Mouse (Mus musculus) bone marrow, adult 2 months (tissue): Measurements from ENCODE around the gene Itgb5. TPM values are rescaled to one million over a fixed set of nuclear protein-coding genes. Genes with fewer than 3 reads are reported as not detected.
A peak's percentile ranks its signal among the peaks of the same experiment; 100 is the strongest.

Experiments used
- H3K27ac ChIP-seq: fragments of 200-500 bp; 2 replicates; pipeline ENCODE4 v1.5.1; 2012; ENCODE audit warnings: low read depth, mild to moderate bottlenecking, control low read depth, inconsistent platforms, low read length; ENCODE audit not compliant: control insufficient read depth, poor library complexity, insufficient read depth
- H3K4me1 ChIP-seq: fragments of 200-500 bp; 2 replicates; pipeline ENCODE4 v1.6.1; 2011; ENCODE audit warnings: low read length; ENCODE audit not compliant: control insufficient read depth, insufficient read depth
- H3K4me3 ChIP-seq: fragments of 200-500 bp; replicated peaks from 2 replicates; pipeline ENCODE3; 2011; ENCODE audit warnings: mild to moderate bottlenecking, low read depth, low read length, control low read depth; ENCODE audit not compliant: control insufficient read depth
- CTCF ChIP-seq: fragments of 200-500 bp; IDR thresholded peaks from 2 replicates; pipeline ENCODE4 v1.5.1; 2011; ENCODE audit warnings: low read length, control low read depth; ENCODE audit not compliant: control insufficient read depth, insufficient read depth
- POLR2A ChIP-seq: fragments of 200-500 bp; IDR thresholded peaks from 2 replicates; pipeline ENCODE4 v1.6.1; 2011; ENCODE audit warnings: low read depth, mild to moderate bottlenecking, control low read depth, low read length, borderline replicate concordance; ENCODE audit not compliant: control insufficient read depth
- WGBS: fragments of 180-500 bp; shearing (Covaris S2); methylation state at CpG from one replicate; pipeline ENCODE4 v1.1.7; 2018; 5-methylcytosine and 5-hydroxymethylcytosine counted together
- polyA plus RNA-seq: library from polyadenylated mRNA; stranded (reverse); fragments of >200 nt; gene quantifications from 2 replicates; pipeline ENCODE4 v1.2.4, GENCODE M21; 2011; ENCODE audit warnings: low replicate concordance; ENCODE audit not compliant: missing spikeins, insufficient read depth, insufficient read length

Itgb5 gene
- polyA plus RNA-seq, 1 experiment = 31.1 TPM

GRCm38 (mm10) chr16:33795106-33795505 is 34.4 kb upstream of the Itgb5 start:
- H3K27ac ChIP-seq = no peak overlapping the region
- H3K4me1 ChIP-seq = peaks cover 5% of the 10 kb centered on the region
- WGBS = 8% methylated on average over 4 of the region's 4 CpGs
- TF ChIP-seq POLR2A (no peak), CTCF (no peak)
- no peak overlapping the region for H3K4me3 ChIP-seq

DNA sequence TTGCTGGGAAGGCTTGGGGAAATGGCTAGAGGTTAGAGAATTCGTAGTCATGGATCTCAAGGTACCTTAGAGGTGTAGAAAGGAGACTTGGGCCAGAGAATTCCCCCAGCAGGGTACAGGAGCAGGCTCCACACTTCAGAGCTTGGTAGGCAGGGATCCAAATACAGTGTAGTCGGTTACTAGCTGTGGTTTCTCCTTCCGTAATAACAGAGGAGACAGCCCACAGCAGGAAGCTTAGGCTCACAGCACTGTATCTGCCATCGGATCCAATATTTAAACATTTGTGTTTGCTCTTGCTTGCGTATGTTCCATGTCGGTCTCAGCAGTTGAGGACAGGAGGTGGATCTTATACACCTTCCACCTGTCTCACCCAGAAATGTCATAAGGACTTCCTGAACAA is 33.6 kb upstream of the Itgb5 start:
- H3K4me1 ChIP-seq = peaks cover 5% of the 10 kb centered on the region
- no peak overlapping the region for H3K4me3 ChIP-seq
- WGBS = 11% methylated on average over 6 of the region's 6 CpGs
- TF ChIP-seq POLR2A = no peak
- no peak for TF ChIP-seq CTCF
- peak overlapping the region; percentile 7; the same call in 1 of the 2 replicates for H3K27ac ChIP-seq

DNA sequence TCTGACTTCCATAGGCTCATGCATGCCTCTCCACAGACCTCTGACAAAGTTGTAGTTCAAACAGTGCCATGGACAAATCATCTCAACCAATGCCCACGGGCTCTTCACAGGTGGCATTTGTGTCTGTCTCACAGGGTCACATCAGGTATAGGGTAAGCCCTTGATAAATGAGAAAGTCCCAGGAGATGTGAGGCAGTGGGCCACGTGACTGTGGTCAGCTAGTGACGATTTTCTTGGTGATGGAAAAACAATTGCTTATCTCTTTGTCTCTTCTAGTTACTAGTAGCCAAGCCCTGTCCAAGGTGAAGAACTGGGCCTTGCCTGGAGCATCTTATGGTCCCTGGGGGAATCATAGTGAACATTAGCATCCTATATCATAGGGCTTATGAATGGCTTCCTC is 32.7 kb upstream of the Itgb5 start:
- no peak overlapping the region for H3K27ac ChIP-seq
- TF ChIP-seq CTCF = no peak
- TF ChIP-seq POLR2A = no peak
- 22% methylated on average over 3 of the region's 3 CpGs for WGBS
- no peak overlapping the region for H3K4me3 ChIP-seq
- H3K4me1 ChIP-seq = peaks cover 5% of the 10 kb centered on the region

GRCm38 (mm10) chr16:33797860-33798259 is 31.6 kb upstream of the Itgb5 start:
- 20% methylated on average over 5 of the region's 5 CpGs for WGBS
- Histone ChIP-seq H3K27ac (no peak overlapping the region), H3K4me3 (no peak overlapping the region), H3K4me1 (peaks cover 3% of the 10 kb centered on the region)
- TF ChIP-seq POLR2A = no peak
- TF ChIP-seq CTCF = peak; percentile 36

- WGBS = 65% methylated on average over 3 of the region's 3 CpGs
- H3K4me1 ChIP-seq = no peaks in the 10 kb centered on the region
Observed at GRCm38 (mm10) chr16:33810002-33810401, 19.5 kb upstream of the Itgb5 start.

DNA sequence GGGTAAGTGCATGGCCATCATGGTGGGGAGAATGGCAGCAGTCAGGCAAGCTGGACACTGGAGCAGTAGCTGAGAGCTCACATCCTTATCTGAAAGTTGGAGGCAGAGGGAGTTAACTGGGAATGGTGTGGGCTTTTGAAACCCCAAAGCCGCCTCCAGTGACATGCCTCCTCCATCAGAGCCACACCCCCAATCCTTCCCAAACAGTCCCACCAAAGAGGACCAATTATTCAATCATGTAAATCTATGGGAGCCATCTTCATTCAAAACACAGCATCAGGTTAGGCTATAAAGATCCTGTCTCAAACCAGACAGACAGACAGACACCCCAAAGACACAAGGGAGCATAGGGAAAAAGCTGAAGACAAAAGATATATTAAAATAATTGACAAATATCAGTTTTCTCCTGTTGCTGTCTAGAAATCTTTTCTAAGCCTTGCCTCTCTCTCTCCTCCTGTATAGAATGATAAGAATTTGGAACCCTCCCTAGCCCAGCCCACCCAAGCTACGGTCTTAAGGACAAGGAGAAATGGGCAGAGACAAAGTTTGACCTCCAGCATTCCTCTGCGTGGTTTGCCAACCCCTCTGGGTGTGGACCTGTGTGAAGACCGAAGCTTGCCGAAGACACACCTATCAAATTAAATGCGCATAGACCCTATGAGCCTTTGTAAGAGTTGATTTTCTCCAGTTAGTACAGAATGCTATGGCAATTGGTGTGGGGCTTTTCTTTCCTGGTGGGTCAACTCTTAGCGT is 10.9 kb upstream of the Itgb5 start:
- TF ChIP-seq POLR2A (no peak), CTCF (no peak)
- H3K4me1 ChIP-seq = no peaks in the 10 kb centered on the region
- 82% methylated on average over 7 of the region's 7 CpGs for WGBS

More at GRCm38 (mm10) chr16:33810002-33810401, 19.5 kb upstream of the Itgb5 start:
- TF ChIP-seq CTCF (peak; percentile 53), POLR2A (no peak)
- no peak overlapping the region for H3K27ac ChIP-seq
- H3K4me3 ChIP-seq = no peak overlapping the region

DNA sequence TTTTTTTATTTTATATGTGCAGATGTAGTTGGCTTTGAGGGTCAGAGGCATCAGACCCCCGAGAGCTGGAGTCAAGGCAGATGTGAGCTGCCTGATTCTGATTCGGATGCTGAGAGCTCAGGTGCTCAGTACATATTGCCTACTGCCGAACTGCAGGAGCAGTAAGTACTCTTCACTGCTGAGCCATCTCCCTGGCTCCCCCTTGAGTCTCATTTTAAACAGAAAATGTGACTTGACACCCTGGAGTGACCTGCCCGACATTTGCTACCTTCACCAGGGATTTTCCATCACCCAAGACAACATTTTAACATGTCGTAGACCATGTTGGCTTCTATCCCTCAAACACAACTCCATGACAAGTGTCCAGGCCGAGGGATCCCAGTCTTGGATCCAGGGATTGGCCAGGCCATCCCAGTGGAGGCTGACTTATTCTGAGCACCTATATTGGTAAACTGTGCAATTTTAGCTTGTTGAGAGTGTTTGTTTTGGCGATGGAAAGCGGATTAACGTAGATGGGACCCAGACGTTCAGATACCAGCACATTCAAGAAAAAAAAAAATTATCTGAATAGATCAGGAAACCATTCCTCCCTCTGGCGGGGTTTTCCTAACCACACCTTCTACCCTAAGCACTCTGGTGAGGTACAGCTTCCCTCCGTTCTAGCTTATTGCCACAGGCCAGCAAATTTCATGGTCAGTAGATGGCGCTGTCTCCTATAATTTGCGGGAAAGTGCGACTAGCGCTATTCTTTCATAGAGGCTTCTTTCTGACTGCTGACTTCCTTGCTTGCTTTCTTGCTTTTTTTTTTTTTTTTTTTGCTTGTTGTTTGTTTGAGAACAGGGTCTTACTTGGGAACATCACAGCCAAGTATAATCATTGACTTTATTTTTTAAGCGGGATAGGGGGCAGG is 8.9 kb upstream of the Itgb5 start:
- Histone ChIP-seq H3K4me3 (no peak overlapping the region), H3K27ac (no peak overlapping the region), H3K4me1 (no peaks in the 10 kb centered on the region)
- WGBS = 23% methylated on average over 17 of the region's 17 CpGs
- TF ChIP-seq CTCF (peak; percentile 74), POLR2A (no peak)

More for the DNA sequence above, 10.9 kb upstream of the Itgb5 start:
- no peak overlapping the region for H3K4me3 ChIP-seq
- H3K27ac ChIP-seq = no peak overlapping the region

DNA sequence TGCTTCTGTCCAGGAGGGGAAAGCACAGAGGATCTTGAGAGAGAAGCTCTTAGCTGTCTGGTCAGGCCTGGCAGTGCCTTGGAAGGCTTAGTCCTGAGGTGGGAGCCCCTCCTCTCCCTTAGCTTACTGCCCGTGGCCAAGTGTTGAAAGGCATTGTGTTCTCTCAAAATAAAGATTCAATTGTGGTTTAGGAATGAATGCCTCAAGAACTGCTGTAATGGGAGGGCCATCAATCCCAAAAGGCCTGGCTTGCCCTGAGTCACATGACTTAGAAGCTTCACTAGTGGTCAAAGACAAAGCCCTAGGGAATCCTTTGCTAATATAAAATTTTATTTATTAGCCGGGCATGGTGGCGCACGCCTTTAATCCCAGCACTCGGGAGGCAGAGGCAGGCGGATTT is 4.9 kb upstream of the Itgb5 start:
- Histone ChIP-seq H3K27ac (no peak overlapping the region), H3K4me1 (no peaks in the 10 kb centered on the region), H3K4me3 (no peak overlapping the region)
- TF ChIP-seq CTCF (no peak), POLR2A (no peak)
- 86% methylated on average over 6 of the region's 6 CpGs for WGBS
